Mouse (Mus musculus) liver, embryonic 11.5 days (tissue): ENCODE results near the gene Zfp341. TPM values are rescaled to one million over a fixed set of nuclear protein-coding genes. Genes with fewer than 3 reads are reported as not detected.

Source experiments
- ATAC-seq: fragments of 200-750 bp; cut with Nextera tagmentation; replicated peaks from 2 replicates; pipeline ENCODE4 v1.8.0; 2017; ENCODE audit warnings: moderate number of reproducible peaks, mild to moderate bottlenecking, moderate TSS enrichment, moderate library complexity; ENCODE audit not compliant: low FRiP score
- DNase-seq: peaks from one replicate; pipeline ENCODE4 v3.0.0-alpha.2; 2017; ENCODE audit warnings: low spot score
- H3K27ac ChIP-seq: fragments of 300-500 bp; sonication (generic); 2 replicates; pipeline ENCODE4 v1.5.1; 2014; ENCODE audit warnings: mild to moderate bottlenecking, low read depth, low read length, control low read depth
- H3K27me3 ChIP-seq: fragments of 300-500 bp; sonication (generic); replicated peaks from 2 replicates; pipeline ENCODE4 v1.6.1; 2014; ENCODE audit warnings: low read length, mixed read lengths; ENCODE audit not compliant: control insufficient read depth, insufficient read depth
- H3K36me3 ChIP-seq: fragments of 300-500 bp; sonication (generic); 2 replicates; pipeline ENCODE4 v1.6.1; 2014; ENCODE audit warnings: mild to moderate bottlenecking, low read length, moderate library complexity, mixed read lengths; ENCODE audit not compliant: control insufficient read depth, insufficient read depth
- H3K4me1 ChIP-seq: fragments of 300-500 bp; sonication (generic); replicated peaks from 2 replicates; pipeline ENCODE4 v1.6.1; 2014; ENCODE audit warnings: low read length, mixed read lengths; ENCODE audit not compliant: control insufficient read depth, insufficient read depth
- H3K4me2 ChIP-seq: fragments of 300-500 bp; sonication (generic); 2 replicates; pipeline ENCODE4 v1.6.1; 2014; ENCODE audit warnings: mild to moderate bottlenecking, control low read depth, moderate library complexity
- H3K4me3 ChIP-seq: fragments of 300-500 bp; sonication (generic); 2 replicates; pipeline ENCODE4 v1.5.1; 2014; ENCODE audit warnings: low read depth, low read length, control low read depth
- H3K9ac ChIP-seq: fragments of 300-500 bp; sonication (generic); 2 replicates; pipeline ENCODE4 v1.6.1; 2014; ENCODE audit warnings: low read depth, low read length, control low read depth
- H3K9me3 ChIP-seq: fragments of 300-500 bp; sonication (generic); 2 replicates; pipeline ENCODE4 v1.6.1; 2016; ENCODE audit warnings: low read length, inconsistent platforms, mixed read lengths; ENCODE audit not compliant: control insufficient read depth
- WGBS: fragments of 180-500 bp; shearing (Covaris S2); extraction: QIAGEN DNeasy Blood & Tissue Kit; methylation state at CpG from one replicate; pipeline ENCODE4 v1.1.7; 2014; 5-methylcytosine and 5-hydroxymethylcytosine counted together
- polyA plus RNA-seq: library from polyadenylated mRNA; unstranded; fragments of >200 nt; fragmentation: Nextera tagmentation; extraction: Ambion mirVana; gene quantifications from 2 replicates; pipeline ENCODE4 v1.2.1, GENCODE M21; 2014

The Zfp341 gene
- polyA plus RNA-seq, 1 experiment from 2014 or later, result 1.3 TPM

DNA sequence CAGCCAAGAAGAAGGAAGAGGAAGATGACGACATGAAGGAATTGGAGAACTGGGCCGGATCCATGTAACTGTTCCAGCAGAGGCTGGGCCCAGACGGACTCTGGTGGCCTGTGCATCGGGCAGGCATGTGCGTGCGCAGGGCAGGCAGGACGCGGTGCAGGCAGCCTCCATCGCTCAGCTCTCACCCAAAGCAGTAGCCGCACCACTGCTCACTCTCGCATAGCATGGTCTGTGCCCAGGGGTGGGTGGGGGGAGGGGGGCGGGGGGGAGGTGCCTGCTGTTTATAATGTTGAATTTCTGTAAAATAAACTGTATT lies 80.8 kb downstream of the Zfp341 start:
- Histone ChIP-seq H3K4me2 (no peak overlapping the region), H3K36me3 (peaks cover 32% of the 10 kb centered on the region), H3K27ac (no peak overlapping the region), H3K9ac (no peak overlapping the region), H3K4me3 (no peak overlapping the region), H3K4me1 (0 out of 2 replicates have a peak, but pooled peaks cover 2% of the 10 kb centered on the region), H3K27me3 (no peaks in the 10 kb centered on the region), H3K9me3 (no peaks in the 10 kb centered on the region)
- DNase-seq (no peak), ATAC-seq (no peak)
- 95% methylated on average over 12 of the region's 12 CpGs for WGBS

DNA sequence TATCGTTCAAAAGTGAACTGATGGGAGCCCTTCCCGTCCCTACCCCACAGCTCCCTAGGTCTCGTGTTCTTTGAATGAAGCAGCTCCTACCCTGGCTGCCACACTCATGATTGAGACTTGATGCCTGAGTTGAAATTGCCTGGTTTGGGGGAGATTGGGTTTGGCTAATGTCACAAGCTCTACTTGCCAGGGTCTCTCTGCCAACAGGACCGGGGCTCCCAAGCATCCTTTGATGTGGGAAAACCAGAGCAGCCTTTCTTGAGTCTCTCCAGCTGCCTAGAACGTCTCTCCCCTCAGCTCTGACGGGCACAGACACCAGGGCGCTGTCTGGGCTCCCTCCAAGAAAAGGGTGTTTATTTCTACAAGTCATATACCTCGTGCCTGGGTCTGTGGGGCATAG lies 82.6 kb downstream of the Zfp341 start:
- Histone ChIP-seq H3K27ac (no peak overlapping the region), H3K27me3 (no peaks in the 10 kb centered on the region), H3K9ac (no peak overlapping the region), H3K4me2 (no peak overlapping the region), H3K36me3 (peaks cover 24% of the 10 kb centered on the region), H3K9me3 (no peaks in the 10 kb centered on the region), H3K4me1 (0 out of 2 replicates have a peak, but pooled peaks cover 2% of the 10 kb centered on the region), H3K4me3 (no peak overlapping the region)
- 74% methylated on average over 8 of the region's 8 CpGs for WGBS
- no peak for DNase-seq
- ATAC-seq, result no peak

Other genes starting within 250 kb of the Zfp341 start
- 23.5 and 23.7 TPM in 2 replicates for gene Cdk5rap1, start 240.3 kb upstream of the Zfp341 start, polyA plus RNA-seq
- 1.5 and 2.4 TPM in 2 replicates for gene Snta1, start 205.2 kb upstream of the Zfp341 start, polyA plus RNA-seq
- 23.5 and 23.6 TPM in 2 replicates for gene Cbfa2t2, start 176.8 kb upstream of the Zfp341 start, polyA plus RNA-seq
- gene 1700003F12Rik, start 66.2 kb upstream of the Zfp341 start, polyA plus RNA-seq, result 1.0 and 1.8 TPM in 2 replicates
- gene Actl10, start 61.5 kb upstream of the Zfp341 start, polyA plus RNA-seq, result 0.25 TPM in 1 of 2 replicates, not detected in the other
- gene Necab3, start 54.4 kb upstream of the Zfp341 start, polyA plus RNA-seq, result 1.9 and 2.4 TPM in 2 replicates
- gene E2f1, start 43.4 kb upstream of the Zfp341 start, polyA plus RNA-seq, result 12.6 and 14.0 TPM in 2 replicates
- 25.2 and 25.6 TPM in 2 replicates for gene Pxmp4, start 9.6 kb upstream of the Zfp341 start, polyA plus RNA-seq
- not detected in 2 replicates for gene 4930519P11Rik, start 140 bp downstream of the Zfp341 start, polyA plus RNA-seq
- 9.3 and 10.9 TPM in 2 replicates for gene Chmp4b, start 38.4 kb downstream of the Zfp341 start, polyA plus RNA-seq
- not detected in 2 replicates for gene Gm14214, start 156.7 kb downstream of the Zfp341 start, polyA plus RNA-seq
- 59.5 and 66.2 TPM in 2 replicates for gene Raly, start 177.8 kb downstream of the Zfp341 start, polyA plus RNA-seq
- 0.62 TPM in 1 of 2 replicates, not detected in the other for gene a, start 178.1 kb downstream of the Zfp341 start, polyA plus RNA-seq